Mouse (Mus musculus): ENCODE data around the gene Cacna1s. TPM values are rescaled to one million over a fixed set of nuclear protein-coding genes. Genes with fewer than 3 reads are reported as not detected.

Cacna1s gene
- total RNA-seq, 1 experiment = 15.8 TPM

DNA sequence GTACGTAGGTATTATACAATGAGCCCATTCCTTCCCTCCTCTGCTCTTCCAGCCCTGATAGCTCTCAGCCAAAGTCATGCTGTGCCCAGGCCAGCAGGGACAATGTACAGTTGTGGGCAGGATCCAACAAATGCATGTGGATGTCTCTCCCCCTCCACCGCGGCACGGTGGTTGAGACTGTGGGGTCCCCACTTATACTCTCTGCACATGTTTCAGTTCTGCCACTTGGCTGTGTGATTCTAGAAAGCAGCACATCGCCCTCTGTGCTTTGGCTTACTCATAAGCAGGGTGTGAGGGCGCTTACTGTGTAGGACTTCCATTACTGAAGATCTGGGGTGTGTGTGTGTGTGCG is 9.2 kb downstream of the Cacna1s start:
- TF ChIP-seq ZNF384 (IDR thresholded peaks at IDR 0.05; ENCODE audit: low read depth, low read length) = no peak
- TF ChIP-seq MAFK (IDR thresholded peaks at IDR 0.05; ENCODE audit: insufficient read depth, low read depth, low read length) = no peak
- TF ChIP-seq HCFC1 (IDR thresholded peaks at IDR 0.05; ENCODE audit: borderline replicate concordance, insufficient read depth, low read length) = no peak
- no peak for TF ChIP-seq CHD2 (IDR thresholded peaks at IDR 0.05; ENCODE audit: low read depth, low read length)
- no peak for TF ChIP-seq ZC3H11A (IDR thresholded peaks at IDR 0.05; ENCODE audit: borderline replicate concordance, low read depth, low read length)
- Histone ChIP-seq H3K9me3 (ENCODE audit: control insufficient read depth, insufficient read depth, low read depth, low read length) (no peaks in the 10 kb centered on the region), H3K27ac (ENCODE audit: insufficient read depth, low read depth, low read length, poor library complexity, severe bottlenecking) (no peak overlapping the region), H3K36me3 (ENCODE audit: control insufficient read depth, insufficient read depth, low read length, poor library complexity, severe bottlenecking) (no peaks in the 10 kb centered on the region), H3K9ac (ENCODE audit: insufficient read depth, low read depth, low read length, poor library complexity, severe bottlenecking) (no peak overlapping the region), H3K4me1 (ENCODE audit: control insufficient read depth in 2 of 2, insufficient read depth in 2 of 2, low read length in 2 of 2, poor library complexity in 1 of 2) (no peaks in the 10 kb centered on the region), H3K4me3 (ENCODE audit: insufficient read depth in 1 of 2, low read depth in 1 of 2, low read length in 2 of 2, poor library complexity in 1 of 2, severe bottlenecking in 1 of 2) (no peak overlapping the region)
- in situ Hi-C loops (cut with MboI; ENCODE audit: low sequenced_read_pairs in 2 of 2, unreplicated experiment in 2 of 2) = no loop called here
- DNase-seq (ENCODE audit: low read depth, low spot score) = no peak

DNA sequence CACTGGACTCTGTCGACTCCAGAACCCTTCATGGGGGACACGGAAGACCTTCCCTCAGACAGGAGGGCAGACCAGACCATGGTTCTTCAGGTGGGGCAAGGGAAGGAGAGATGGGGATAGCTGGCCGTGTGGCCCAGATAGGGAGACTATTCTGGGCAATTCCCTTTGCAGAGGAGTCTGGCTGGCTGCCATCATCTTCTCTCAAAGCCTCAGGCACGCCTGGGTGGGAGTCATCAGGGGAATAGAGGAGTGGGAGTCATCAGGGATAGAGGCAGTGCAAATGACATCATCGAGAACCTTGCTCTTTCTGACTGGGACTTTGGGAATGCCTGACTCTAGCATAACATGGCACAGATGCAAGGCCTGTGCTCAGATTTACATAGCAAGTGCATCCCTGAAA is 11.4 kb downstream of the Cacna1s start:
- Histone ChIP-seq H3K27ac (ENCODE audit: insufficient read depth, low read depth, low read length, poor library complexity, severe bottlenecking) (no peak overlapping the region), H3K9me3 (ENCODE audit: control insufficient read depth, insufficient read depth, low read depth, low read length) (no peaks in the 10 kb centered on the region), H3K36me3 (ENCODE audit: control insufficient read depth, insufficient read depth, low read length, poor library complexity, severe bottlenecking) (no peaks in the 10 kb centered on the region), H3K4me3 (ENCODE audit: insufficient read depth in 1 of 2, low read depth in 1 of 2, low read length in 2 of 2, poor library complexity in 1 of 2, severe bottlenecking in 1 of 2) (no peak overlapping the region), H3K4me1 (ENCODE audit: control insufficient read depth in 2 of 2, insufficient read depth in 2 of 2, low read length in 2 of 2, poor library complexity in 1 of 2) (no peaks in the 10 kb centered on the region), H3K9ac (ENCODE audit: insufficient read depth, low read depth, low read length, poor library complexity, severe bottlenecking) (no peak overlapping the region)
- TF ChIP-seq MAFK (IDR thresholded peaks at IDR 0.05; ENCODE audit: insufficient read depth, low read depth, low read length) (no peak), ZNF384 (IDR thresholded peaks at IDR 0.05; ENCODE audit: low read depth, low read length) (no peak), CHD2 (IDR thresholded peaks at IDR 0.05; ENCODE audit: low read depth, low read length) (no peak), HCFC1 (IDR thresholded peaks at IDR 0.05; ENCODE audit: borderline replicate concordance, insufficient read depth, low read length) (no peak), ZC3H11A (IDR thresholded peaks at IDR 0.05; ENCODE audit: borderline replicate concordance, low read depth, low read length) (no peak)
- in situ Hi-C loops (cut with MboI; ENCODE audit: low sequenced_read_pairs in 2 of 2, unreplicated experiment in 2 of 2) = no loop called here
- no peak for DNase-seq (ENCODE audit: low read depth, low spot score)

DNA sequence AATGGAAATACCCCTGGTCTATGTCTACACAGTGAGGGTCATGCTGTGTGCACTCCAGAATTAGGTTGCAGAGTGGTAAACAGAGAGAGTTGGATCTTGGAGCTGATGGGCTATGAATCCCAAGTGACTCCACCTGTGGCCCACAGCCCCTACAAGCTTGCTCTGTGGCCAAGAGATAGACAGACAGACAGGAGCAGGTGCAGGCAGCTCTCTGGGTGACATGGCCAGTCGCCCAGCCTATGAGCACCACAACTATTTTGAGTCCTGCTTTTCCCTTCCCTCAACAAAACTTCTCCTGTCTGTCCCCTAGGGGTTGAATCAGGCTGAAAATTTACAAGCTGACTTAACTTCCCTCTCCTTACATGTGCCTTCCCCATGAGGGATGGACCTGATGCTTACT is 14.1 kb downstream of the Cacna1s start:
- no peak for TF ChIP-seq ZC3H11A (IDR thresholded peaks at IDR 0.05; ENCODE audit: borderline replicate concordance, low read depth, low read length)
- no peak for TF ChIP-seq MAFK (IDR thresholded peaks at IDR 0.05; ENCODE audit: insufficient read depth, low read depth, low read length)
- no peak for TF ChIP-seq CHD2 (IDR thresholded peaks at IDR 0.05; ENCODE audit: low read depth, low read length)
- no peak for TF ChIP-seq HCFC1 (IDR thresholded peaks at IDR 0.05; ENCODE audit: borderline replicate concordance, insufficient read depth, low read length)
- TF ChIP-seq ZNF384 (IDR thresholded peaks at IDR 0.05; ENCODE audit: low read depth, low read length) = no peak
- in situ Hi-C loops (cut with MboI; ENCODE audit: low sequenced_read_pairs in 2 of 2, unreplicated experiment in 2 of 2) = no loop called here
- no peaks in the 10 kb centered on the region for H3K4me1 ChIP-seq (ENCODE audit: control insufficient read depth in 2 of 2, insufficient read depth in 2 of 2, low read length in 2 of 2, poor library complexity in 1 of 2)

DNA sequence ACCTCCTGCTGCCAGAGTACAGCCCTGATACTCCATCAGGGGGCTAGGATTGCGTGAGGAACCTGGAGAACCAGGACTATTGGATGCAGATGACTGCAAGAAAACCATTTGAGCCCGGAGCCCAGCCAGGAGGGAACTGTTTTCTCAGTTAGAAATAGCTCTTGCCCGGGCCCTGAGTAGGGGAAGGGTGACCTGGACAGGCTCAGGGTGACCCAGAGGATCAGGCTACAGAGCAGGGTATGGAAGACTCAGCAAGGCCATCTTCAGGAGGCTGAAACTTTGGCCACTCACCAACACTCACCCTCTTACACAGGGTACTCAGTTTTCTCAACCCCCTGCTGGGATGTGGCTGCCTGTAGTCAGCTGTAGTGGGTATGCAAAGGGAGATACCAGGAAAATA is 15.0 kb downstream of the Cacna1s start:
- no peaks in the 10 kb centered on the region for H3K36me3 ChIP-seq (ENCODE audit: control insufficient read depth, insufficient read depth, low read length, poor library complexity, severe bottlenecking)
- H3K9ac ChIP-seq (ENCODE audit: insufficient read depth, low read depth, low read length, poor library complexity, severe bottlenecking) = no peak overlapping the region
- H3K9me3 ChIP-seq (ENCODE audit: control insufficient read depth, insufficient read depth, low read depth, low read length) = no peaks in the 10 kb centered on the region
- no peak overlapping the region for H3K4me3 ChIP-seq (ENCODE audit: insufficient read depth in 1 of 2, low read depth in 1 of 2, low read length in 2 of 2, poor library complexity in 1 of 2, severe bottlenecking in 1 of 2)
- TF ChIP-seq HCFC1 (IDR thresholded peaks at IDR 0.05; ENCODE audit: borderline replicate concordance, insufficient read depth, low read length) (no peak), ZC3H11A (IDR thresholded peaks at IDR 0.05; ENCODE audit: borderline replicate concordance, low read depth, low read length) (no peak), ZNF384 (IDR thresholded peaks at IDR 0.05; ENCODE audit: low read depth, low read length) (no peak), CHD2 (IDR thresholded peaks at IDR 0.05; ENCODE audit: low read depth, low read length) (no peak), MAFK (IDR thresholded peaks at IDR 0.05; ENCODE audit: insufficient read depth, low read depth, low read length) (no peak)
- DNase-seq (ENCODE audit: low read depth, low spot score) = no peak
- H3K27ac ChIP-seq (ENCODE audit: insufficient read depth, low read depth, low read length, poor library complexity, severe bottlenecking) = no peak overlapping the region
- in situ Hi-C loops (cut with MboI; ENCODE audit: low sequenced_read_pairs in 2 of 2, unreplicated experiment in 2 of 2) = no loop called here
- no peaks in the 10 kb centered on the region for H3K4me1 ChIP-seq (ENCODE audit: control insufficient read depth in 2 of 2, insufficient read depth in 2 of 2, low read length in 2 of 2, poor library complexity in 1 of 2)

More for the DNA sequence above, 14.1 kb downstream of the Cacna1s start:
- H3K36me3 ChIP-seq (ENCODE audit: control insufficient read depth, insufficient read depth, low read length, poor library complexity, severe bottlenecking) = no peaks in the 10 kb centered on the region
- H3K9me3 ChIP-seq (ENCODE audit: control insufficient read depth, insufficient read depth, low read depth, low read length) = no peaks in the 10 kb centered on the region
- H3K27ac ChIP-seq (ENCODE audit: insufficient read depth, low read depth, low read length, poor library complexity, severe bottlenecking) = no peak overlapping the region
- no peak for DNase-seq (ENCODE audit: low read depth, low spot score)
- no peak overlapping the region for H3K9ac ChIP-seq (ENCODE audit: insufficient read depth, low read depth, low read length, poor library complexity, severe bottlenecking)
- H3K4me3 ChIP-seq (ENCODE audit: insufficient read depth in 1 of 2, low read depth in 1 of 2, low read length in 2 of 2, poor library complexity in 1 of 2, severe bottlenecking in 1 of 2) = no peak overlapping the region

DNA sequence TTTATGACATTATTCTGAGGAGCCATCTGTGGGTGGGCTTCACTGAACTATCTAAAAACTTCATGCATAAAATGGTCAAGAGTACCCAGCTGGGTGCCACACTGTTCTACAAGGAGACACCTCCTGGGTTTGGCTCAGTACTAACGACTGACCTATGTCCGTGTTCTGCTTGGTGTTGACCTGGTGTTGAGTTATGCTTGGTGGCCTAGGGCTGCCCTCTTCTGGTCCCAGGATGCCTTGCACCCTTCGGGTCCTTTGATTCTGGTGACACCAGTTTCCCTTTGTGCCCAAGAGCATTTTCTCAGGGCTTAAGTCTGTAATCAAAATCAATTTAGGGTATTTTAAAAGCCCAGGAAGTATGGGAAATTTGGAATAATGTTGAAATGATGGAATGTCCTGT is 23.5 kb downstream of the Cacna1s start:
- H3K4me1 ChIP-seq (ENCODE audit: control insufficient read depth in 2 of 2, insufficient read depth in 2 of 2, low read length in 2 of 2, poor library complexity in 1 of 2) = no peaks in the 10 kb centered on the region
- H3K9ac ChIP-seq (ENCODE audit: insufficient read depth, low read depth, low read length, poor library complexity, severe bottlenecking) = no peak overlapping the region
- peak; percentile 7 for DNase-seq (ENCODE audit: low read depth, low spot score)
- H3K9me3 ChIP-seq (ENCODE audit: control insufficient read depth, insufficient read depth, low read depth, low read length) = no peaks in the 10 kb centered on the region
- no peak overlapping the region for H3K27ac ChIP-seq (ENCODE audit: insufficient read depth, low read depth, low read length, poor library complexity, severe bottlenecking)
- in situ Hi-C loops (cut with MboI; ENCODE audit: low sequenced_read_pairs in 2 of 2, unreplicated experiment in 2 of 2) = no loop called here
- no peak for TF ChIP-seq MAFK (IDR thresholded peaks at IDR 0.05; ENCODE audit: insufficient read depth, low read depth, low read length)
- no peak for TF ChIP-seq ZNF384 (IDR thresholded peaks at IDR 0.05; ENCODE audit: low read depth, low read length)
- TF ChIP-seq ZC3H11A (IDR thresholded peaks at IDR 0.05; ENCODE audit: borderline replicate concordance, low read depth, low read length) = 0 out of 2 replicates have a peak, but pooled peaks have one; percentile 6
- H3K36me3 ChIP-seq (ENCODE audit: control insufficient read depth, insufficient read depth, low read length, poor library complexity, severe bottlenecking) = no peaks in the 10 kb centered on the region
- no peak overlapping the region for H3K4me3 ChIP-seq (ENCODE audit: insufficient read depth in 1 of 2, low read depth in 1 of 2, low read length in 2 of 2, poor library complexity in 1 of 2, severe bottlenecking in 1 of 2)

All from ES-E14 (cell line).